Mouse (Mus musculus) liver, embryonic 11.5 days (tissue): Measurements from ENCODE around the gene Krt81. TPM values are rescaled to one million over a fixed set of nuclear protein-coding genes. Genes with fewer than 3 reads are reported as not detected.

Experiments
- ATAC-seq: fragments of 200-750 bp; cut with Nextera tagmentation; replicated peaks from 2 replicates; pipeline ENCODE4 v1.8.0; 2017; ENCODE audit warnings: moderate number of reproducible peaks, mild to moderate bottlenecking, moderate TSS enrichment, moderate library complexity; ENCODE audit not compliant: low FRiP score
- DNase-seq: peaks from one replicate; pipeline ENCODE4 v3.0.0-alpha.2; 2017; ENCODE audit warnings: low spot score
- H3K27ac ChIP-seq: fragments of 300-500 bp; sonication (generic); 2 replicates; pipeline ENCODE4 v1.5.1; 2014; ENCODE audit warnings: mild to moderate bottlenecking, low read depth, low read length, control low read depth
- H3K27me3 ChIP-seq: fragments of 300-500 bp; sonication (generic); replicated peaks from 2 replicates; pipeline ENCODE4 v1.6.1; 2014; ENCODE audit warnings: low read length, mixed read lengths; ENCODE audit not compliant: control insufficient read depth, insufficient read depth
- H3K36me3 ChIP-seq: fragments of 300-500 bp; sonication (generic); 2 replicates; pipeline ENCODE4 v1.6.1; 2014; ENCODE audit warnings: mild to moderate bottlenecking, low read length, moderate library complexity, mixed read lengths; ENCODE audit not compliant: control insufficient read depth, insufficient read depth
- H3K4me1 ChIP-seq: fragments of 300-500 bp; sonication (generic); replicated peaks from 2 replicates; pipeline ENCODE4 v1.6.1; 2014; ENCODE audit warnings: low read length, mixed read lengths; ENCODE audit not compliant: control insufficient read depth, insufficient read depth
- H3K4me2 ChIP-seq: fragments of 300-500 bp; sonication (generic); 2 replicates; pipeline ENCODE4 v1.6.1; 2014; ENCODE audit warnings: mild to moderate bottlenecking, control low read depth, moderate library complexity
- H3K4me3 ChIP-seq: fragments of 300-500 bp; sonication (generic); 2 replicates; pipeline ENCODE4 v1.5.1; 2014; ENCODE audit warnings: low read depth, low read length, control low read depth
- H3K9ac ChIP-seq: fragments of 300-500 bp; sonication (generic); 2 replicates; pipeline ENCODE4 v1.6.1; 2014; ENCODE audit warnings: low read depth, low read length, control low read depth
- H3K9me3 ChIP-seq: fragments of 300-500 bp; sonication (generic); 2 replicates; pipeline ENCODE4 v1.6.1; 2016; ENCODE audit warnings: low read length, inconsistent platforms, mixed read lengths; ENCODE audit not compliant: control insufficient read depth
- WGBS: fragments of 180-500 bp; shearing (Covaris S2); extraction: QIAGEN DNeasy Blood & Tissue Kit; methylation state at CpG from one replicate; pipeline ENCODE4 v1.1.7; 2014; 5-methylcytosine and 5-hydroxymethylcytosine counted together
- polyA plus RNA-seq: library from polyadenylated mRNA; unstranded; fragments of >200 nt; fragmentation: Nextera tagmentation; extraction: Ambion mirVana; gene quantifications from 2 replicates; pipeline ENCODE4 v1.2.1, GENCODE M21; 2014

Gene Krt81
- polyA plus RNA-seq: not detected in 2 replicates

DNA sequence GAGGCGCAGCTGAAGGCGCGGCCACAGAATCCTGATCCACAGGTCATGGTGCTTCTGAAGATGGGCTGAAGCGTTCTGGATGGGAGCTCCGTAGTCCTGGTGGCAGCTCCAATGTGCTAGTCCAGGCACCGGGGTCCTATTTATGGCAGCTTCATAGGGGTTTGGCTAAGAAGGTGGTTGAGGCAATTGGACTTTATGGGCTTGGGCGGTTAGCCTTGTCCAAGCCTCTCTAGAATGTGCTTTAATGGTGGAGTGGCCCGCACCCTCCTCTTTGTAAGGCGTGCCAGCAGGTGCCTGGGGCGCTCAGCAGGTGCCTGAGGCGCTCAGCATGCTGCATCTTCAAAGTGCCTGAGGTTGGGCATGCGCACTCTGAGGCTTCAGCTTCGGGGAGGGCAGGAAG is at the start of gene Krt81:
Gene Krt81, minus strand, starts transcription at position 101 of the 400 bp plus-strand sequence.
- ATAC-seq (no peak), DNase-seq (no peak)
- no peaks in the 10 kb centered on the region for H3K9me3 ChIP-seq
- H3K4me2 ChIP-seq: no peak within 1 kb of the TSS
- no peak within 1 kb of the TSS for H3K27ac ChIP-seq
- no peaks in the 10 kb centered on the region; the same call in 1 of the 2 replicates for H3K27me3 ChIP-seq
- H3K36me3 ChIP-seq: no peaks in the 10 kb centered on the region
- WGBS: 80% methylated on average over 13 of the region's 13 CpGs
- H3K4me3 ChIP-seq: no peak within 1 kb of the TSS
- no peak within 1 kb of the TSS for H3K9ac ChIP-seq
- H3K4me1 ChIP-seq: no peaks in the 10 kb centered on the region

DNA sequence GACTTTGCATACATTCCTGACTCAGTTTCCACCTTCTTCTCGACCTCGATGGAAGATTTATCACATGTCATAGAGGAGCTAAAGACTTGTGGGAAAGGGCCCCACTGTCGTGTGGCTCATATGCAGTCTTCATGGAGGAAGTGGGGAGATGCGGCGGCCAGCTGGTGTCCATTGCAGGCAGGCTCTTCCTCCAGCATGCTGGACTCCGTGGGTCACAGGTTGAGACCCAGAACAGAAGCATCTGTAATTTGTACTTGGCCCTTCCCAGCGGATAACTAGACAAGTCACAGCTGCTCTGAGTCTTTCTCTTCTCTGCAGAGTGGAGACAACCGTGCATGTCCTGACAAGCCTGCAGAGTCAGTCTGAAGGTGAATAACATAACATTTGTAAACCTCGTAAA is 44.7 kb upstream of the Krt81 start:
- 66% methylated on average over 9 of the region's 9 CpGs for WGBS

DNA sequence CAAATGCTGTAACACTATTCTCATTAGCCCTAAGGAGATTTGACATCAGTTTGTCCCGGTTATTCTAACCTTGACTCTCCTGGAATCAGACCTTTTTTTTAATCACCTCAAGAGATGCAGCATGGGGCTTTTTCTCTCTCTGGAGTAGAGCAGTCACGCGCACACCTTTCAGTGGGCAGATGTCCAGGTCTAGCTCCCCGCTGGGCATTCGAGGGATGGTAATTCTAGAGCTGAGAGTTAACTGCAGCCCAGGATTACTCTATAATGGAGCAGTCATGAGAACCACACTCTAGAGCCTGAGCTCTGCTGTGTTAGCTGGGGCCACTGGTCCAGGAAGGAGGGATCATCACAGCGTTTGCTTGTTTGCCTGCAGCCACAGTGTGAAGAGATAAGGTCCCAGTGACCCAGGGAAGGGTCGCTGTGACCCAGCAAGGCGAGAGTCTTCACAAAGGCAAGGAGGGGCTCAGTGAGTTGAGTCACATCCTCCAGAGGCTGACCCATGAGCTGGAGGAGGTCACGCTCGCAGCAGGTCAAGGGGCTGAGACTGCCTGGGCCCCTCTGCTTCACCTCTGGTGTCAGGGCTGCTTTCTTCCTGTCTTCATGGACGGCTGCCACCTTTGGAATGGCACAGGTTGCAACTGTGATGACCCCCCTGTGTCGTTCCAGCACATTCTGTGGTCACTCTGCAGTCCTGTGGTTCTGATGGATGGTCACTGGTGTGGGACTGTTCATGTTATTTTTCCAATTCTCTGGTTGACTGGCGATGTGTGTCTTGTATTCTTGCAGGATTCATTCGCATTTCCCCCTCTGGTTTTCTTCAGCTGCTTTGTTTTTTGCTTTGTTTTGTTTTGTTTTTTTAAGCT is 43.6 kb upstream of the Krt81 start:
- Histone ChIP-seq H3K27me3 (no peaks in the 10 kb centered on the region), H3K4me3 (no peak overlapping the region), H3K9ac (no peak overlapping the region), H3K9me3 (no peaks in the 10 kb centered on the region), H3K4me1 (no peaks in the 10 kb centered on the region), H3K36me3 (no peaks in the 10 kb centered on the region), H3K27ac (no peak overlapping the region), H3K4me2 (no peak overlapping the region)
- DNase-seq (no peak), ATAC-seq (no peak)
- 41% methylated on average over 14 of the region's 14 CpGs for WGBS

More for the DNA sequence above, 44.7 kb upstream of the Krt81 start:
- no peaks in the 10 kb centered on the region for H3K4me1 ChIP-seq
- no peak overlapping the region for H3K27ac ChIP-seq
- H3K9me3 ChIP-seq: no peaks in the 10 kb centered on the region
- no peak overlapping the region for H3K4me3 ChIP-seq
- no peaks in the 10 kb centered on the region for H3K27me3 ChIP-seq
- H3K4me2 ChIP-seq: no peak overlapping the region
- ATAC-seq (no peak), DNase-seq (no peak)
- H3K9ac ChIP-seq: no peak overlapping the region
- H3K36me3 ChIP-seq: no peaks in the 10 kb centered on the region

DNA sequence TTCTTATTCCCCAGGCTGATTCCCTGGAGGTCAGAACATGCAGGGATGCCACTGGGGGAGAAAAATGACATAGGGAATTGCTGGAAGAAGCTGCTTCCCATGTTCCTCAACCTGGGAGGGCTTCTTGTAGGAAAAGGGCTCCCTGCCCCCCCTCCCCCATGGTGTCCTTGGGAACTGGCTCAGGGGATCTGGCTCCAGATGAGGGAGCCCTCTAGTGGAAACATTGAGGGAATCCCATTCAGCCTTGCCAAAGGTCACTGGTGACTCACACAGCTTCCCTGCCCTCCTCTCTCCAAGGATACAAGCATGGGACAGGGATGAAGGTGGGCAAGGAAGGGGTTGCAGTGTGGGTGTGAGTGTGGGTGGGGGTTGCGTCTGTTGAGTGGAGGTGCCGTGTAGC is 33.6 kb upstream of the Krt81 start:
- H3K27ac ChIP-seq: no peak overlapping the region
- ATAC-seq: no peak
- H3K4me3 ChIP-seq: no peak overlapping the region
- no peaks in the 10 kb centered on the region for H3K27me3 ChIP-seq
- H3K9me3 ChIP-seq: no peaks in the 10 kb centered on the region
- WGBS: 82% methylated on average over 2 of the region's 2 CpGs
- H3K4me2 ChIP-seq: no peak overlapping the region
- H3K4me1 ChIP-seq: no peaks in the 10 kb centered on the region; the same call in 1 of the 2 replicates
- H3K36me3 ChIP-seq: no peaks in the 10 kb centered on the region
- H3K9ac ChIP-seq: no peak overlapping the region
- no peak for DNase-seq

DNA sequence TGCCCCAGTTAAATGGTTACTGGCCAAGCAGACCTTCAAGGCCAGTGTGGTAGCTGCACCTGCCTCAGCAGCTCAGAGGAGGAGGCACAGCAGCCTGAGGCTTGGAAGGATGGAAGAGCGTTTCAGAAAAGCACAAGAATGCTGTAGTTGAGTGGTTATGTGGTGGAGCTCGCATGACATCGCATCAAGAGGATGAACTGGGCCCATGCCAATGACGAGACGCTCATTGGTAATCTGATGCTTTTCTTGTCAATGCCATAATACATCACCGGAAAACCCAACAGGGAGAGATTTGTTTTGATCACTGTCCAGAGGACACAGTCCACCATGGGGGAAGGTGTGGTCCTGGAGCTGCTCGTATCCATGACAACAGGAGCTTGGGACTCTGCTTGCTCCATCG is 31.7 kb upstream of the Krt81 start:
- DNase-seq: no peak
- WGBS: 81% methylated on average over 8 of the region's 8 CpGs
- Histone ChIP-seq H3K4me2 (no peak overlapping the region), H3K4me1 (no peaks in the 10 kb centered on the region; the same call in 1 of the 2 replicates), H3K36me3 (no peaks in the 10 kb centered on the region), H3K27ac (no peak overlapping the region), H3K27me3 (no peaks in the 10 kb centered on the region), H3K9me3 (no peaks in the 10 kb centered on the region), H3K4me3 (no peak overlapping the region), H3K9ac (no peak overlapping the region)
- no peak for ATAC-seq

DNA sequence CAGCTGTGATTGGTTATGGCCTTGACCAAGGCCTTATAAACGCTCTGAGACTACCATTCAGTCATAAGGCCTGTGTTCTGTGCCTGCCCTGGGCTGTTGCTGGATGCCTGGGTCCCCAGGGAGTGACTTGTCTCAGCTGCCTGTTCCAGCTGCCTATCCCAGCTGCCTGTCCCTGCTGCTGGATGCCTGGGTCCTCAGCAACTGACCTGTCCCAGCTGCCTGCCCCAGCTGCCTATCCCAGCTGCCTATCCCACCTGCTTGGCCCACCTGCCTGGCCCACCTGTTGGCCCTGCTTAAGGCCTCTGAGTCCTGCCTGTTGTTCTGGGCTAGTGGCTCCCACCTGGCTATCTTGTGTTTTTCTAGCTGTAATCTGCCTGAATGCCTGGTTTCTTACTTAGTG is 30.7 kb upstream of the Krt81 start:
- 37% methylated on average over 1 of the region's 1 CpGs for WGBS
- Histone ChIP-seq H3K9me3 (no peaks in the 10 kb centered on the region), H3K4me3 (no peak overlapping the region), H3K9ac (no peak overlapping the region), H3K4me1 (no peaks in the 10 kb centered on the region; the same call in 1 of the 2 replicates), H3K27me3 (no peaks in the 10 kb centered on the region), H3K36me3 (no peaks in the 10 kb centered on the region), H3K27ac (no peak overlapping the region), H3K4me2 (no peak overlapping the region)
- ATAC-seq (no peak), DNase-seq (no peak)

DNA sequence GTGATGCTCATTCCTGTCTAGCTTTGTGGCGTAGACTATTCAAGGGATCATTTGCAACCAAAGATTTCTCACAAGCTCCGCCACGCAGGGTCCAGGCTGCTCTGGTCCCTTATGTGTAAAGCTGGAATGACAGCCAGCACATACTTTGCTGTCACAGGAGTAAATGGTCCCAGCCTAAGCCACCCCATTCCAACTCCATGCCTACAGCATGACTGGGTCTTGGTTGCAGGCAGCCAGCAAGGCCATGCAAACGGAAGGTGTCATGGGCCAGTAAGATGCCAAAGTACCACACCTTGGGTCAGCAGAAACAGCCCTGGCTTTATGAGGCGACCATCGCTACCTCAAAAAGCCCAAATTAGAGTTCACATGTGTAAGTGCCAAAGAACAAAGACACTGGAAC is 30.2 kb upstream of the Krt81 start:
- ATAC-seq: no peak
- H3K27ac ChIP-seq: no peak overlapping the region
- H3K36me3 ChIP-seq: no peaks in the 10 kb centered on the region
- no peak overlapping the region for H3K9ac ChIP-seq
- H3K4me2 ChIP-seq: no peak overlapping the region
- H3K27me3 ChIP-seq: no peaks in the 10 kb centered on the region
- H3K4me1 ChIP-seq: no peaks in the 10 kb centered on the region; the same call in 1 of the 2 replicates
- 89% methylated on average over 6 of the region's 6 CpGs for WGBS
- no peak for DNase-seq
- H3K9me3 ChIP-seq: no peaks in the 10 kb centered on the region
- no peak overlapping the region for H3K4me3 ChIP-seq

DNA sequence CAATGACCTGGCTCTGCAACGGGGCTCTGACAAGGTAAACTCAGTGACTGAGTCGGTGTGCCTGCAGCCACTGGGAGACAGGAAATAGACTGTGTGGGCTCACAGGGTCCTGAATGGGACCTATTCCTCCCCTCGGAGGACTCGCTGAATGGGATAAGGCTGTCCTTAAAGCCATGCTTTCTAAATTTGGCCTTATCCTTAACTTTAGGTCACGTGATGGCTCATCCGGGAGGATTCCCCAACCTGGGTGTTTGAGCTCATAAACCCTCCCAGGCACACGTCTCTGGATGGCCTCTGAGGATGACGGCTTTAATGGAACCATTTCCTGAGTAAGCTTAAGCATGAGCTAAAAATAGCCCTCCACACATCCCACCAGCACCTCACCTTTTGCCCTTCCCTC is 29.2 kb upstream of the Krt81 start:
- no peak overlapping the region for H3K4me2 ChIP-seq

DNA sequence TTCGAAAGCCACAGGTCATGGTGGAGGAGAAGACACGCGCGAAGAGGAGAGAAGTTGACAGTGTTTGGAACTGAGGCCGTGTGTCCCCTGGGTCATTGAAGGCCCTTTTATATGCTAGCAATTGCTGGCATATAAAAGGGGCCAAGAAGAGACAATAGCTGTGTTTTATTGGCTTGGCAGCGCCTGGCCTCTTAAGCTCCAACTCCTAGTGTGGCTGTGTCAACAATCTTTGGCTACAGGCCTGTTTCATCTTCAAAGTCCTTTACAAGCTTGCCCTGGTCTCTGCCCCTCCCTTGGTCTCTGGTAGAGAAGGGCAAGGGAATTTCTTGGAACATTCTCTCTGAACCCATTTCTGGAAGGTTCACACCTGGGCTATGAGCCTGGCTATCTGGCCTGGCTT is 27.9 kb upstream of the Krt81 start, which contains the start of gene Krt83:
Gene Krt83, minus strand, starts transcription at position 82 of the 400 bp plus-strand sequence.
- Histone ChIP-seq H3K4me3 (no peak within 1 kb of the TSS), H3K27me3 (no peaks in the 10 kb centered on the region), H3K36me3 (no peaks in the 10 kb centered on the region), H3K4me2 (no peak within 1 kb of the TSS), H3K27ac (no peak within 1 kb of the TSS), H3K9ac (no peak within 1 kb of the TSS), H3K4me1 (no peaks in the 10 kb centered on the region; the same call in 1 of the 2 replicates), H3K9me3 (no peaks in the 10 kb centered on the region)
- 81% methylated on average over 6 of the region's 6 CpGs for WGBS
- ATAC-seq: no peak
- DNase-seq: no peak

More for the DNA sequence above, 29.2 kb upstream of the Krt81 start:
- Histone ChIP-seq H3K27me3 (no peaks in the 10 kb centered on the region), H3K4me3 (no peak overlapping the region), H3K9ac (no peak overlapping the region), H3K27ac (no peak overlapping the region), H3K36me3 (no peaks in the 10 kb centered on the region), H3K4me1 (no peaks in the 10 kb centered on the region; the same call in 1 of the 2 replicates), H3K9me3 (no peaks in the 10 kb centered on the region)
- WGBS: 52% methylated on average over 8 of the region's 8 CpGs
- no peak for DNase-seq
- no peak for ATAC-seq
